Mouse (Mus musculus): ENCODE results near the gene Golgb1.

GRCm38 (mm10) chr16:36951029-36951428 is 76.1 kb downstream of the Golgb1 start:
- TF ChIP-seq MAFK (IDR thresholded peaks at IDR 0.05; ENCODE audit: insufficient read depth, low read depth, low read length) (no peak), ZNF384 (IDR thresholded peaks at IDR 0.05; ENCODE audit: low read depth, low read length) (no peak), CHD2 (IDR thresholded peaks at IDR 0.05; ENCODE audit: low read depth, low read length) (no peak), HCFC1 (IDR thresholded peaks at IDR 0.05; ENCODE audit: borderline replicate concordance, insufficient read depth, low read length) (no peak)
